Mouse (Mus musculus) limb, embryonic 15.5 days (tissue): ENCODE measurements around the gene Csrnp3. TPM values are rescaled to one million over a fixed set of nuclear protein-coding genes. Genes with fewer than 3 reads are reported as not detected.
"Not testable (repeated sequence)": the region's sequence is repeated elsewhere in the genome, so short reads cannot be mapped to it uniquely, and the experiment has no call there.

ENCODE experiments used
- ATAC-seq: fragments of 200-750 bp; cut with Nextera tagmentation; 2 replicates; pipeline ENCODE4 v1.8.0; 2017; ENCODE audit warnings: low read depth, moderate TSS enrichment; ENCODE audit not compliant: insufficient number of reproducible peaks, low FRiP score, low TSS enrichment
- H3K27ac ChIP-seq: fragments of 300-500 bp; sonication (generic); 2 replicates; pipeline ENCODE4 v1.5.1; 2015; ENCODE audit warnings: moderate library complexity, mild to moderate bottlenecking, inconsistent platforms
- H3K27me3 ChIP-seq: fragments of 300-500 bp; sonication (generic); 2 replicates; pipeline ENCODE4 v1.6.1; 2015; ENCODE audit warnings: inconsistent platforms
- H3K36me3 ChIP-seq: fragments of 300-500 bp; sonication (generic); 2 replicates; pipeline ENCODE4 v1.6.1; 2015; ENCODE audit warnings: inconsistent platforms
- H3K4me1 ChIP-seq: fragments of 300-500 bp; sonication (generic); 2 replicates; pipeline ENCODE4 v1.6.1; 2015; ENCODE audit warnings: inconsistent platforms
- H3K4me2 ChIP-seq: fragments of 300-500 bp; sonication (generic); 2 replicates; pipeline ENCODE4 v1.6.1; 2015; ENCODE audit warnings: mild to moderate bottlenecking, inconsistent platforms
- H3K4me3 ChIP-seq: fragments of 300-500 bp; sonication (generic); 2 replicates; pipeline ENCODE4 v1.5.1; 2015; ENCODE audit warnings: mild to moderate bottlenecking, inconsistent platforms
- H3K9ac ChIP-seq: fragments of 300-500 bp; sonication (generic); 2 replicates; pipeline ENCODE4 v1.6.1; 2015; ENCODE audit warnings: inconsistent platforms
- H3K9me3 ChIP-seq: fragments of 300-500 bp; sonication (generic); 2 replicates; pipeline ENCODE4 v1.6.1; 2016; ENCODE audit warnings: inconsistent platforms
- whole genome bisulfite sequencing: fragments of 180-500 bp; shearing (Covaris S2); methylation state at CpG from one replicate; pipeline ENCODE4 v1.1.7; 2015; 5-methylcytosine and 5-hydroxymethylcytosine counted together
- polyA plus RNA-seq: library from polyadenylated mRNA; unstranded; fragments of >200 nt; fragmentation: Nextera tagmentation; extraction: Ambion mirVana; gene quantifications from 2 replicates; pipeline ENCODE4 v1.2.1, GENCODE M21; 2015

Csrnp3 gene
- 4.4 and 5.0 TPM in 2 replicates for polyA plus RNA-seq

GRCm38 (mm10) chr2:65845551-65845950 lies at the start of gene Csrnp3:
Gene Csrnp3 (plus strand): TSS chr2:65845767.
- no peak within 1 kb of the TSS for H3K27ac ChIP-seq
- H3K27me3 ChIP-seq, result no peaks in the 10 kb centered on the region
- peak; percentile 74 for ATAC-seq
- H3K4me1 ChIP-seq, result no peaks in the 10 kb centered on the region; the same call in 1 of the 2 replicates
- 0 out of 2 replicates have a peak within 1 kb of the TSS, but pooled peaks have one; percentile 23 for H3K9ac ChIP-seq
- H3K36me3 ChIP-seq, result no peaks in the 10 kb centered on the region
- peak within 1 kb of the TSS; percentile 50 for H3K4me2 ChIP-seq
- no peaks in the 10 kb centered on the region for H3K9me3 ChIP-seq
- peak within 1 kb of the TSS; percentile 46 for H3K4me3 ChIP-seq
- WGBS, result 2% methylated on average over 6 of the region's 6 CpGs

- Histone ChIP-seq H3K9me3 (peaks cover 6% of the 10 kb centered on the region; the same call in 1 of the 2 replicates), H3K4me1 (no peaks in the 10 kb centered on the region), H3K27me3 (no peaks in the 10 kb centered on the region), H3K27ac (no peak overlapping the region), H3K9ac (no peak overlapping the region), H3K4me2 (no peak overlapping the region), H3K4me3 (no peak overlapping the region), H3K36me3 (no peaks in the 10 kb centered on the region)
- 59% methylated on average over 1 of the region's 1 CpGs for WGBS
- no peak for ATAC-seq
Observed at GRCm38 (mm10) chr2:65801054-65801709, 44.4 kb upstream of the Csrnp3 start.

- Histone ChIP-seq H3K4me2 (no peak overlapping the region), H3K9me3 (no peaks in the 10 kb centered on the region), H3K36me3 (no peaks in the 10 kb centered on the region), H3K27me3 (no peaks in the 10 kb centered on the region), H3K9ac (no peak overlapping the region), H3K4me3 (no peak overlapping the region), H3K27ac (no peak overlapping the region), H3K4me1 (no peaks in the 10 kb centered on the region)
- no peak for ATAC-seq
- WGBS, result 89% methylated on average over 6 of the region's 6 CpGs
Observed at GRCm38 (mm10) chr2:65806556-65806955, 39.0 kb upstream of the Csrnp3 start.

GRCm38 (mm10) chr2:65811203-65811602 lies 34.4 kb upstream of the Csrnp3 start:
- WGBS, result 85% methylated on average over 6 of the region's 6 CpGs
- not testable (repeated sequence) for H3K9ac ChIP-seq, ATAC-seq, H3K27ac ChIP-seq, H3K4me1 ChIP-seq, H3K27me3 ChIP-seq, H3K4me2 ChIP-seq, H3K4me3 ChIP-seq, H3K9me3 ChIP-seq, H3K36me3 ChIP-seq

GRCm38 (mm10) chr2:65818080-65818796 lies 27.3 kb upstream of the Csrnp3 start:
- no peaks in the 10 kb centered on the region for H3K27me3 ChIP-seq
- no peaks in the 10 kb centered on the region for H3K4me1 ChIP-seq
- ATAC-seq, result peak; percentile 83
- H3K36me3 ChIP-seq, result no peaks in the 10 kb centered on the region
- no peaks in the 10 kb centered on the region for H3K9me3 ChIP-seq
- 15% methylated on average over 20 of the region's 20 CpGs for WGBS
- H3K27ac ChIP-seq, result peak overlapping the region; percentile 84
- H3K4me2 ChIP-seq, result peak overlapping the region; percentile 40
- no peak overlapping the region for H3K9ac ChIP-seq
- peak overlapping the region; percentile 35 for H3K4me3 ChIP-seq

- no peak for ATAC-seq
- Histone ChIP-seq H3K4me1 (no peaks in the 10 kb centered on the region), H3K4me3 (no peak overlapping the region), H3K9me3 (no peaks in the 10 kb centered on the region), H3K4me2 (no peak overlapping the region), H3K27me3 (no peaks in the 10 kb centered on the region), H3K9ac (no peak overlapping the region), H3K36me3 (no peaks in the 10 kb centered on the region), H3K27ac (no peak overlapping the region)
- 89% methylated on average over 4 of the region's 4 CpGs for WGBS
Observed at GRCm38 (mm10) chr2:65820114-65820769, 25.3 kb upstream of the Csrnp3 start.

- Histone ChIP-seq H3K4me2 (no peak overlapping the region), H3K4me3 (no peak overlapping the region), H3K27ac (no peak overlapping the region), H3K9ac (no peak overlapping the region), H3K4me1 (no peaks in the 10 kb centered on the region), H3K27me3 (no peaks in the 10 kb centered on the region), H3K36me3 (no peaks in the 10 kb centered on the region), H3K9me3 (no peaks in the 10 kb centered on the region)
- 83% methylated on average over 2 of the region's 2 CpGs for WGBS
- no peak for ATAC-seq
Observed at GRCm38 (mm10) chr2:65826314-65826713, 19.3 kb upstream of the Csrnp3 start.

GRCm38 (mm10) chr2:65826801-65827200 lies 18.8 kb upstream of the Csrnp3 start:
- Histone ChIP-seq H3K4me2 (no peak overlapping the region), H3K27me3 (no peaks in the 10 kb centered on the region), H3K4me3 (no peak overlapping the region), H3K27ac (no peak overlapping the region), H3K9me3 (no peaks in the 10 kb centered on the region), H3K4me1 (no peaks in the 10 kb centered on the region), H3K36me3 (no peaks in the 10 kb centered on the region), H3K9ac (no peak overlapping the region)
- ATAC-seq, result no peak
- WGBS, result 80% methylated on average over 6 of the region's 6 CpGs

- Histone ChIP-seq H3K9me3 (no peaks in the 10 kb centered on the region), H3K27me3 (no peaks in the 10 kb centered on the region), H3K36me3 (no peaks in the 10 kb centered on the region), H3K4me3 (no peak overlapping the region), H3K9ac (no peak overlapping the region), H3K4me1 (no peaks in the 10 kb centered on the region), H3K27ac (no peak overlapping the region), H3K4me2 (no peak overlapping the region)
- ATAC-seq, result no peak
- WGBS, result 96% methylated on average over 1 of the region's 1 CpGs
Observed at GRCm38 (mm10) chr2:65828699-65829098, 16.9 kb upstream of the Csrnp3 start.

- H3K4me1 ChIP-seq, result no peaks in the 10 kb centered on the region
- H3K36me3 ChIP-seq, result no peaks in the 10 kb centered on the region
- H3K9ac ChIP-seq, result no peak overlapping the region
- H3K4me3 ChIP-seq, result no peak overlapping the region
- ATAC-seq, result no peak
- no peak overlapping the region for H3K27ac ChIP-seq
- 57% methylated on average over 11 of the region's 11 CpGs for WGBS
- H3K4me2 ChIP-seq, result no peak overlapping the region
- H3K9me3 ChIP-seq, result no peaks in the 10 kb centered on the region
- H3K27me3 ChIP-seq, result no peaks in the 10 kb centered on the region
Observed at GRCm38 (mm10) chr2:65832738-65833395, 12.7 kb upstream of the Csrnp3 start.

- H3K4me2 ChIP-seq, result no peak overlapping the region
- ATAC-seq, result no peak
- WGBS, result 69% methylated on average over 7 of the region's 7 CpGs
- H3K36me3 ChIP-seq, result no peaks in the 10 kb centered on the region
- H3K9me3 ChIP-seq, result no peaks in the 10 kb centered on the region
- H3K27ac ChIP-seq, result no peak overlapping the region
- no peaks in the 10 kb centered on the region for H3K4me1 ChIP-seq
- H3K4me3 ChIP-seq, result no peak overlapping the region
- no peak overlapping the region for H3K9ac ChIP-seq
- H3K27me3 ChIP-seq, result no peaks in the 10 kb centered on the region
Observed at GRCm38 (mm10) chr2:65833421-65833820, 12.1 kb upstream of the Csrnp3 start.
